Mouse (Mus musculus): Measurements from ENCODE around the gene Osbpl3. TPM values are rescaled to one million over a fixed set of nuclear protein-coding genes. Genes with fewer than 3 reads are reported as not detected.

The Osbpl3 gene
- polyA plus RNA-seq, 1 experiment from 2014 or later, result 1.4 TPM

DNA sequence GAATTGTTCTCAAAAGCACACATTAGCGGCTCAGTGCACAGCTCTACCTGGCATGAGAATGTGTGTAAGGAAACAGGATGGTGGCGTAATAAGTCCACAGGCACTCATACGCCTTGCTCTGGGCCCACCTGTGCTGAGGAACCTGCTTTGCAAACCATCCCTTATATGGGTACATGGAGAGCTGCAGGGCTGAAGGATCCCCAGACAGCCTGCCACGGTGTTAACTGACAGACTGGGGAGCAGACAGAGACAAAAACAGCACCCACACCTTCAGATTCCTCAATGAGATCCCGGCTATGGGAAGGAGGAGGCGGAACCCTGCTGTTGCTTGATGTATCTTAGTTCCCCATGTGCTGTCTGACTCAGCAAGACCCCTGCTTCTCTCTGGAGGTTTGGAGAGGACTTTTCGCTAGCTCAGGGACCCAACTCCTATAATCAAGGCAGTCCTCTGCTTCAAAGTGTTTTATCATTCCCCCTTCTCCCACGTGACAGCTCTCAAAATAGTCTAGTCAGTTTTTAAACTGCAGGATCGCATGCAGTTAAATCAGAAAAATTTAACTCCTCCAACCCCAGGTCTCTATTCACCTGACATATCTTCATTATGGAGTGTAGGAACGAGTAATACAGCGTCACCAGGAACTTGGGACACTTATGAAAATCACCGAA lies 141.5 kb downstream of the Osbpl3 start:
- 60% methylated on average over 12 of the region's 12 CpGs for WGBS (ENCODE audit: insufficient replicate concordance)
- Histone ChIP-seq H3K27me3 (replicated peaks) (no peaks in the 10 kb centered on the region), H3K9me3 (replicated peaks) (no peaks in the 10 kb centered on the region), H3K4me3 (no peak overlapping the region), H3K4me2 (no peak overlapping the region), H3K27ac (no peak overlapping the region), H3K36me3 (no peaks in the 10 kb centered on the region), H3K4me1 (no peaks in the 10 kb centered on the region), H3K9ac (no peak overlapping the region)
- no peak for ATAC-seq

DNA sequence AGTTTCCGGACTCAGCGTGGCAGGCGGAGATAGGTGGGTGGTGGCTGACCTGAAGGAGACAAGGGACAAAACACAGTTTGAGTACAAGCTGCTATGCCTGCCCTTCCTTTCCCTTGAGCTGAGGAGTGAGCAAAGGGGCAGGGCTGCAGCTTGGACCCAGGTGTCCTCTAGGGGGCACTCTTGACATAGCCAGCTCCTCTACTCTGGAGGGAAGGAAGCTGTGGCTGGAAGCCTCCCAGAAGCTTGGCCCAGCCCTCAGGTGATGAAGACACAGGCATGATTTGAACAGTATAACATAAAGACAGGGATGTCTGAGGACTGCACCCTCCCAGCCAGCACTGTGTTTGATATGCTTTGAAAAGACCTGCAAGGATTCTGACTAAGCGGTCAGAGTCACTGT lies 143.4 kb downstream of the Osbpl3 start:
- Histone ChIP-seq H3K27ac (no peak overlapping the region), H3K36me3 (no peaks in the 10 kb centered on the region), H3K27me3 (replicated peaks) (no peaks in the 10 kb centered on the region), H3K9me3 (replicated peaks) (no peaks in the 10 kb centered on the region), H3K4me3 (no peak overlapping the region), H3K4me2 (no peak overlapping the region), H3K9ac (no peak overlapping the region), H3K4me1 (no peaks in the 10 kb centered on the region)
- ATAC-seq, result no peak
- WGBS (ENCODE audit: insufficient replicate concordance), result 39% methylated on average over 4 of the region's 4 CpGs

GRCm38 (mm10) chr6:50309019-50309418 lies 147.0 kb downstream of the Osbpl3 start:
- no peaks in the 10 kb centered on the region for H3K27me3 ChIP-seq (replicated peaks)
- H3K27ac ChIP-seq, result no peak overlapping the region
- no peak overlapping the region for H3K9ac ChIP-seq
- no peaks in the 10 kb centered on the region for H3K4me1 ChIP-seq
- H3K36me3 ChIP-seq, result no peaks in the 10 kb centered on the region
- no peak for ATAC-seq
- WGBS (ENCODE audit: insufficient replicate concordance), result 46% methylated on average over 6 of the region's 6 CpGs
- no peak overlapping the region for H3K4me2 ChIP-seq
- H3K9me3 ChIP-seq (replicated peaks), result no peaks in the 10 kb centered on the region
- no peak overlapping the region for H3K4me3 ChIP-seq

- Histone ChIP-seq H3K36me3 (no peaks in the 10 kb centered on the region), H3K4me3 (no peak overlapping the region), H3K9ac (no peak overlapping the region), H3K27ac (no peak overlapping the region), H3K9me3 (replicated peaks) (no peaks in the 10 kb centered on the region), H3K4me2 (no peak overlapping the region), H3K4me1 (no peaks in the 10 kb centered on the region), H3K27me3 (replicated peaks) (no peaks in the 10 kb centered on the region)
- WGBS (ENCODE audit: insufficient replicate concordance), result 59% methylated on average over 4 of the region's 4 CpGs
- ATAC-seq, result no peak
These were observed 149.4 kb downstream of the Osbpl3 start for GRCm38 (mm10) chr6:50306625-50307024.

DNA sequence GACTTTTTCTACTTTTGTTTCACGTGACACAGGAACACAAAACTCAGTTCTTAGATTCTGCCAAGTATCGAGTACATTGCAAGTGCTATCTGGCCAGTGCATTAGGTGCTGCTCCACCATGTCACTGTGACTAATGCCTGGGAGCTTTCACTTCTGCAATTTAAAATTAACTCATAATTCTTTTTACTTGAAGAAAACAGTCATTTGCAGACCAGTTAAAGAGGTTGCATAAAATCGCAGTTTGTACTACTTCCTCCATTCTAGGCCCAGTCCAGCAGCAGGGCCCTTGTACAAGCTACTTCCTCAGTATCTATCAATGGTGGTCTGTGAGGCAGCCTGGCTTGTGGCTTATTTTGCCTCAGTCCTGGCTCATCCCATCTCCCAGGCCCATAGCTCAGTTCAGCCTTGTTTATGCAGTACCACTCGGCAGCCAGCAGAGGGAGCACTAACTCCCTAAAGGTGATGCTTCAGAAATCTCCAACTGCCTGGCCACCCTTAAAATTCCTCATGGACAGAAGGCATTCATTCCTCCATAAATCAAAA lies 151.0 kb downstream of the Osbpl3 start:
- Histone ChIP-seq H3K27me3 (replicated peaks) (no peaks in the 10 kb centered on the region), H3K4me1 (no peaks in the 10 kb centered on the region), H3K4me2 (no peak overlapping the region), H3K9ac (no peak overlapping the region), H3K9me3 (replicated peaks) (no peaks in the 10 kb centered on the region), H3K36me3 (no peaks in the 10 kb centered on the region), H3K27ac (no peak overlapping the region), H3K4me3 (no peak overlapping the region)
- ATAC-seq, result no peak
- 46% methylated on average over 4 of the region's 4 CpGs for WGBS (ENCODE audit: insufficient replicate concordance)

GRCm38 (mm10) chr6:50301121-50301520 lies 154.9 kb downstream of the Osbpl3 start:
- Histone ChIP-seq H3K36me3 (no peaks in the 10 kb centered on the region), H3K4me1 (0 out of 2 replicates have a peak, but pooled peaks cover under 1% of the 10 kb centered on the region), H3K27ac (no peak overlapping the region), H3K9ac (no peak overlapping the region), H3K9me3 (replicated peaks) (no peaks in the 10 kb centered on the region), H3K4me2 (no peak overlapping the region), H3K27me3 (replicated peaks) (no peaks in the 10 kb centered on the region), H3K4me3 (no peak overlapping the region)
- WGBS (ENCODE audit: insufficient replicate concordance), result 86% methylated on average over 7 of the region's 7 CpGs
- no peak for ATAC-seq

DNA sequence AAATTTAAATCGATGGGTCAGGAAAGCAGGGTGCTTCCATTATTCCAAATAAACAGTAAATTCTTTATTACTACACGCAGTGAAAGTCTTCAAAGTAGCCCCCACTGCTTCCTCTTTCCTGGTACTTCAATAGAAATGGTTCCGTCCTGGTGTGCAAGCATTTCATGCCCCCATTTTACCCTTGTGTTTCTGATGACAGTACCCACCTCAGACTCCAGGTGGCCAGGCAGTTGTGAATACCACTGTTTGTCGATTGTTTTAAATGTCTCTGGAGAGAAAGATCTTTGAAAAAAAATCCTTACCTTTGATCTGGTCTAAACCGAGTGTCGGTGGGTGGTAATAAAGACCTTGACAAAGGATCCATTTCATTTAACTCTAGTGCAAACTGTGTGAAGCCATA lies 155.4 kb downstream of the Osbpl3 start:
- WGBS (ENCODE audit: insufficient replicate concordance), result 76% methylated on average over 6 of the region's 6 CpGs
- no peak overlapping the region for H3K4me3 ChIP-seq
- ATAC-seq, result no peak
- H3K36me3 ChIP-seq, result no peaks in the 10 kb centered on the region
- no peak overlapping the region for H3K9ac ChIP-seq
- no peak overlapping the region for H3K27ac ChIP-seq
- no peaks in the 10 kb centered on the region for H3K27me3 ChIP-seq (replicated peaks)
- no peaks in the 10 kb centered on the region for H3K9me3 ChIP-seq (replicated peaks)
- 0 out of 2 replicates have a peak, but pooled peaks cover 6% of the 10 kb centered on the region for H3K4me1 ChIP-seq
- H3K4me2 ChIP-seq, result no peak overlapping the region

DNA sequence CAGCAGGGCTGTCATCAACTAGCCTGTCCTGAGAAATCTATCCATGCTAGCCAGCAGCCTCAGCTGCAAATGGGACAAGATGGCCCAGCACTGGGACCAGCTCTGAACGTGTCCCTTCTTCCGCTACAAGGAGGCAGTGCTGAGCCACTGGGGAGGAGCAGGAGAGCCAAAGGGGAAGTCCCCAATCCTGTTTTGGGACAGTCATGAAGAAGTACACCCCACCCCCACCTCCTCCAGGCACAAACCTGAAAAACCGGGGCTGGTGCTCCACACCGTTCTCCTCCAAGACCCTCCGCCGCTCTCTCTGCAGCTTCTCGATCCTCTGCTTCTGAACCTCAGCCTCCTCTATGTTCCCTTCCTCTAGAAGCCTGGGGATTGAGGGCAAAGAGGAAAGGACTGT lies 156.9 kb downstream of the Osbpl3 start:
- 74% methylated on average over 7 of the region's 7 CpGs for WGBS (ENCODE audit: insufficient replicate concordance)
- ATAC-seq, result no peak

DNA sequence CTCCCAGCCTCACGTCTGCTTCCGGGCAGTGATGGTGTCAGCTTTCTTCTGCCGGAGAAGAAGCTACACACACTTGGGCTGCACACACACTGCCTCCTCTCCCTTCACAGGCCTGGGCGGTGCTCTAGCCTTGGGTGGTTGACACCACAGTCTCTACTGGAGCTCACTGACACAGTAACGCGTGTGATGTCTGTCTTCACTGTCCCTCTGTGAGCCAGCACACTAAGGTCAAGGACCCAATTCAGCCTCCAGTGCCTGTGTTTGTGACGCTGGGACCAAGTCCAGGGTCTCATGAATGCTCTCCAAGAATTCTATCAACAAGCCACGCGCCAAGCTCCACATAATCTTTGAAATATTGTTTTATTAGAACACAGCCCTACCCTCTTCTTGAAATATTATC lies 158.3 kb downstream of the Osbpl3 start:
- Histone ChIP-seq H3K4me1 (0 out of 2 replicates have a peak, but pooled peaks cover 9% of the 10 kb centered on the region), H3K4me3 (no peak overlapping the region), H3K9me3 (replicated peaks) (no peaks in the 10 kb centered on the region), H3K27me3 (replicated peaks) (no peaks in the 10 kb centered on the region), H3K36me3 (no peaks in the 10 kb centered on the region), H3K9ac (no peak overlapping the region), H3K4me2 (no peak overlapping the region), H3K27ac (no peak overlapping the region)
- 79% methylated on average over 9 of the region's 9 CpGs for WGBS (ENCODE audit: insufficient replicate concordance)
- ATAC-seq, result no peak

More for the DNA sequence above, 156.9 kb downstream of the Osbpl3 start:
- Histone ChIP-seq H3K9me3 (replicated peaks) (no peaks in the 10 kb centered on the region), H3K27me3 (replicated peaks) (no peaks in the 10 kb centered on the region), H3K4me3 (no peak overlapping the region), H3K9ac (no peak overlapping the region), H3K36me3 (no peaks in the 10 kb centered on the region), H3K27ac (no peak overlapping the region), H3K4me2 (no peak overlapping the region), H3K4me1 (0 out of 2 replicates have a peak, but pooled peaks cover 9% of the 10 kb centered on the region)

- no peak overlapping the region for H3K9ac ChIP-seq
- WGBS (ENCODE audit: insufficient replicate concordance), result 52% methylated on average over 10 of the region's 10 CpGs
- H3K4me3 ChIP-seq, result no peak overlapping the region
- no peak for ATAC-seq
- peaks cover 19% of the 10 kb centered on the region for H3K4me1 ChIP-seq
- no peaks in the 10 kb centered on the region for H3K9me3 ChIP-seq (replicated peaks)
- H3K27ac ChIP-seq, result no peak overlapping the region
- H3K36me3 ChIP-seq, result no peaks in the 10 kb centered on the region
- H3K4me2 ChIP-seq, result no peak overlapping the region
- no peaks in the 10 kb centered on the region for H3K27me3 ChIP-seq (replicated peaks)
These were observed 160.9 kb downstream of the Osbpl3 start for GRCm38 (mm10) chr6:50295136-50295535.

- no peaks in the 10 kb centered on the region for H3K9me3 ChIP-seq (replicated peaks)
- no peaks in the 10 kb centered on the region for H3K36me3 ChIP-seq
- H3K4me1 ChIP-seq, result peaks cover 19% of the 10 kb centered on the region
- H3K27ac ChIP-seq, result no peak overlapping the region
- H3K27me3 ChIP-seq (replicated peaks), result no peaks in the 10 kb centered on the region
- no peak overlapping the region for H3K4me2 ChIP-seq
- H3K4me3 ChIP-seq, result no peak overlapping the region
- 21% methylated on average over 1 of the region's 1 CpGs for WGBS (ENCODE audit: insufficient replicate concordance)
- no peak for ATAC-seq
- no peak overlapping the region for H3K9ac ChIP-seq
These were observed 161.9 kb downstream of the Osbpl3 start for GRCm38 (mm10) chr6:50294128-50294527.

DNA sequence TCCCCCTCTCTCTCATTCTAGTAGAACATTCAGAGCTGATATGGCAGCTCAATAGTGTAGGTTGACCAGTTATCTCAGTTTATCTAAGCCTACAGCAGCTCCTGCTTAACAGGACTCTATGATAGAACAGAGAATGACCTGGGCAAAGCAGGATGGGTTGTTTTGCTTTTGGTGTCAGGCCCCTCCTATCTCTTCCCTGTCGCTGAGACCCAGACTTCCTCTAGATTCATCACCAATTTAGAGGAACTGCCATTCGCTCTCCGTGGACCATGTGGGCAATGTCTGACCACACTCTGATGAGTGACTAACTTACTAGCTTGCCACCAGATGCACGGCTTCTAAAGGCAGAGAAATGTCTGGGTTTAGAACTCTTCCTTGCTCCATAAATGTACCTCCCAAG lies 164.4 kb downstream of the Osbpl3 start:
- ATAC-seq, result no peak
- 18% methylated on average over 4 of the region's 4 CpGs for whole genome bisulfite sequencing (ENCODE audit: insufficient replicate concordance)
- no peak overlapping the region for H3K4me3 ChIP-seq

GRCm38 (mm10) chr6:50286881-50287280 lies 169.1 kb downstream of the Osbpl3 start:
- no peak overlapping the region for H3K4me2 ChIP-seq
- WGBS (ENCODE audit: insufficient replicate concordance), result 70% methylated on average over 3 of the region's 3 CpGs
- H3K9me3 ChIP-seq (replicated peaks), result no peaks in the 10 kb centered on the region
- no peak for ATAC-seq
- H3K27ac ChIP-seq, result no peak overlapping the region
- H3K4me3 ChIP-seq, result no peak overlapping the region
- H3K27me3 ChIP-seq (replicated peaks), result no peaks in the 10 kb centered on the region
- H3K4me1 ChIP-seq, result peaks cover 5% of the 10 kb centered on the region
- H3K36me3 ChIP-seq, result no peaks in the 10 kb centered on the region
- H3K9ac ChIP-seq, result no peak overlapping the region

More for the DNA sequence above, 164.4 kb downstream of the Osbpl3 start:
- Histone ChIP-seq H3K27me3 (replicated peaks) (no peaks in the 10 kb centered on the region), H3K9me3 (replicated peaks) (no peaks in the 10 kb centered on the region), H3K27ac (no peak overlapping the region), H3K36me3 (no peaks in the 10 kb centered on the region), H3K4me1 (peaks cover 19% of the 10 kb centered on the region), H3K9ac (no peak overlapping the region), H3K4me2 (no peak overlapping the region)
